Mouse (Mus musculus): ENCODE results near the gene Cpeb4.
"Not testable (repeated sequence)": the region's sequence is repeated elsewhere in the genome, so short reads cannot be mapped to it uniquely, and the experiment has no call there.

Gene Cpeb4

GRCm38 (mm10) chr11:31974132-31974531, 102.1 kb downstream of the Cpeb4 start:
- DNase-seq (ENCODE audit: low spot score in 2 of 2): no peak

DNA sequence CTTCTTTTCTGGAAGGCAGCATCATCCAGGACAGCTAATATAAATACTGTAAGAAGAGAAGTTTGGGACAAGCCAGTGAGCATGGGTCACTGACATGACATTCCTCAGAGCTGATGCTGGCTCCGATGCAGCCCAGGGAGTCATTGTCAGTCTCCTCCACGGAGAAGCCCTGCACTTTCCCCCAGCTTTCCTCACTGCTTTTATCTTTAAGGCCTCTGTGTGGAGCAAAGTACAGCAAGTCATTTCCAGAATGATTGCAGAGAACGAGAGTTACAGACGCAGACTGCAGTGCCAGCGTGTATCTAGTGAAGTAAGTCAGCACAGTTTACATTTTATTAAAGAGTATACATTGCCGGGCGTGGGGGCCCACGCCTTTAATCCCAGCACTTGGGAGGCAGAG, 102.8 kb downstream of the Cpeb4 start:
- DNase-seq (ENCODE audit: low spot score in 2 of 2): no peak

- DNase-seq (ENCODE audit: low spot score in 2 of 2): no peak
These were observed 103.7 kb downstream of the Cpeb4 start for GRCm38 (mm10) chr11:31975678-31976077.

DNA sequence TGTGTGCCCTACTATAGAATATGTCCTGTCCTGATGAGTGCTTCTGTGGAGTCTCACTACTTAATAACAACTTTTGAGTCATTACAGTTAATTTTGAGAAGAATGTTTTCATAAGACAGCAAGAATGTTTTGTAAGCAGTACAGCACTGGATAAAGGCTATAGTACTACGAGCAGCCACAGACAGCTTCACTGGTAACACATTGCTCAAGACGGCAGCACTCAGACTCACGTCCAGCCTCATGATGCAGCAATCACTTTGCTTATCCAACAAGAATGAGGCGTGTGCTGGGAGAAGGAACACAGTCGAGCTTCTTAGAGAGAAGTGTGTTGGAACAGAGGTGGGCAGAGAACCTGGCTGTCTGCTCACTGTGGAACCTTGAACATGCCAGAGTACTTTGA, 104.1 kb downstream of the Cpeb4 start:
- DNase-seq (ENCODE audit: low spot score in 2 of 2): no peak

- DNase-seq (ENCODE audit: low spot score in 2 of 2): not testable (repeated sequence)
These were observed 108.1 kb downstream of the Cpeb4 start for GRCm38 (mm10) chr11:31980089-31980488.

GRCm38 (mm10) chr11:31981830-31982229, 109.8 kb downstream of the Cpeb4 start:
- no peak for DNase-seq (ENCODE audit: low spot score in 2 of 2)

GRCm38 (mm10) chr11:31982247-31982943, 110.4 kb downstream of the Cpeb4 start:
- DNase-seq (ENCODE audit: low spot score in 2 of 2): not testable (repeated sequence)

- DNase-seq (ENCODE audit: low spot score in 2 of 2): no peak
These were observed 111.2 kb downstream of the Cpeb4 start for GRCm38 (mm10) chr11:31983249-31983648.

GRCm38 (mm10) chr11:31984786-31985185, 112.8 kb downstream of the Cpeb4 start:
- no peak for DNase-seq (ENCODE audit: low spot score in 2 of 2)

Data from spleen, postnatal 14 days (tissue).